Mouse (Mus musculus) neural tube, embryonic 14.5 days (tissue): ENCODE results near the gene Igfbpl1. TPM values are rescaled to one million over a fixed set of nuclear protein-coding genes. Genes with fewer than 3 reads are reported as not detected.

ENCODE experiments used
- ATAC-seq: fragments of 200-750 bp; cut with Nextera tagmentation; 2 replicates; pipeline ENCODE4 v1.8.0; 2017; ENCODE audit warnings: low read depth, mild to moderate bottlenecking, moderate TSS enrichment, moderate library complexity
- H3K27ac ChIP-seq: fragments of 300-500 bp; sonication (generic); 2 replicates; pipeline ENCODE4 v1.5.1; 2014; ENCODE audit warnings: low read depth, mild to moderate bottlenecking, control low read depth, low read length, moderate library complexity, mixed read lengths
- H3K27me3 ChIP-seq: fragments of 300-500 bp; sonication (generic); 2 replicates; pipeline ENCODE4 v1.6.1; 2014; ENCODE audit warnings: low read length; ENCODE audit not compliant: control insufficient read depth, insufficient read depth
- H3K36me3 ChIP-seq: fragments of 300-500 bp; sonication (generic); 2 replicates; pipeline ENCODE4 v1.6.1; 2014; ENCODE audit warnings: low read length, mixed read lengths; ENCODE audit not compliant: control insufficient read depth, insufficient read depth
- H3K4me1 ChIP-seq: fragments of 300-500 bp; sonication (generic); 2 replicates; pipeline ENCODE4 v1.6.1; 2014; ENCODE audit warnings: low read length; ENCODE audit not compliant: control insufficient read depth, insufficient read depth
- H3K4me2 ChIP-seq: fragments of 300-500 bp; sonication (generic); 2 replicates; pipeline ENCODE4 v1.6.1; 2014; ENCODE audit warnings: mild to moderate bottlenecking, low read depth, low read length, control low read depth
- H3K4me3 ChIP-seq: fragments of 300-500 bp; sonication (generic); 2 replicates; pipeline ENCODE4 v1.5.1; 2014; ENCODE audit warnings: low read depth, low read length, control low read depth, mixed read lengths
- H3K9ac ChIP-seq: fragments of 300-500 bp; sonication (generic); replicated peaks from 2 replicates; pipeline ENCODE4 v1.6.1; 2014; ENCODE audit warnings: low read depth, mild to moderate bottlenecking, control low read depth, low read length, mixed read lengths
- H3K9me3 ChIP-seq: fragments of 300-500 bp; sonication (generic); 2 replicates; pipeline ENCODE4 v1.6.1; 2016; ENCODE audit warnings: low read length; ENCODE audit not compliant: control insufficient read depth
- WGBS: fragments of 180-500 bp; shearing (Covaris S2); extraction: QIAGEN DNeasy Blood & Tissue Kit; methylation state at CpG from one replicate; pipeline ENCODE4 v1.1.7; 2014; 5-methylcytosine and 5-hydroxymethylcytosine counted together
- polyA plus RNA-seq: library from polyadenylated mRNA; unstranded; fragments of >200 nt; fragmentation: Nextera tagmentation; extraction: Ambion mirVana; gene quantifications from 2 replicates; pipeline ENCODE4 v1.2.1, GENCODE M21; 2014

Gene Igfbpl1
- polyA plus RNA-seq, 1 experiment from 2014 or later: 55.7 TPM

DNA sequence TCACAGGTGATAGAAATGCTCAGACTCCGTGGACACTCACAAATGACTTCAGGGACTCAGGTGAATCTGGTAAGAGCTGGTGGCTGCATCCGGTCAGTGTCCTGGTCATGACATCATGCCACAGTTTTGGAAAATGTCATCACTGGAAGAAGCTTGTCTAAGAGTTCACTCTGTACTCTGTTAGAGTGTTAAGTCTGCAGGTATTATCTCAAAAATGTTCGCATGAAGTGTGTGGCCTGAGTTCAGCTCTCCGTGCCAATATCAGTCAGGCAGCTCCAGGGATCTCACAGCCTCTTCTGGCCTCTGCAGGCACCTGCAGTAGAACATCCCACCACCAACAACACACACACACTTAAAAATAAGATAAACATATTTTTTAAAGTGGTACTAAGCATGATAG is 64.1 kb downstream of the Igfbpl1 start:
- H3K4me3 ChIP-seq: no peak overlapping the region
- H3K9ac ChIP-seq: no peak overlapping the region
- H3K4me2 ChIP-seq: no peak overlapping the region
- H3K27me3 ChIP-seq: no peaks in the 10 kb centered on the region
- H3K36me3 ChIP-seq: no peaks in the 10 kb centered on the region
- H3K4me1 ChIP-seq: peaks cover 35% of the 10 kb centered on the region
- no peaks in the 10 kb centered on the region for H3K9me3 ChIP-seq
- ATAC-seq: no peak
- H3K27ac ChIP-seq: no peak overlapping the region; the same call in 1 of the 2 replicates
- 86% methylated on average over 4 of the region's 4 CpGs for WGBS

Other genes with a start within 250 kb of the Igfbpl1 start
- 9.1 and 10.3 TPM in 2 replicates for gene Aldh1b1, start 27.9 kb downstream of the Igfbpl1 start, polyA plus RNA-seq
- 0.62 and 0.72 TPM in 2 replicates for gene Stra6l, start 21.7 kb upstream of the Igfbpl1 start, polyA plus RNA-seq
- 0.22 and 0.36 TPM in 2 replicates for gene Ccdc180, start 63.4 kb upstream of the Igfbpl1 start, polyA plus RNA-seq
- gene Tdrd7, start 138.4 kb upstream of the Igfbpl1 start, polyA plus RNA-seq: 30.1 and 32.4 TPM in 2 replicates
- 2.1 and 3.3 TPM in 2 replicates for gene Tmod1, start 212.0 kb upstream of the Igfbpl1 start, polyA plus RNA-seq